Mouse (Mus musculus) hindbrain, embryonic 15.5 days (tissue): ENCODE data around the gene Sh2d7. TPM values are rescaled to one million over a fixed set of nuclear protein-coding genes. Genes with fewer than 3 reads are reported as not detected.
A peak's percentile ranks its signal among the peaks of the same experiment; 100 is the strongest.
"Not testable (repeated sequence)": the region's sequence is repeated elsewhere in the genome, so short reads cannot be mapped to it uniquely, and the experiment has no call there.

Experiments
- ATAC-seq: fragments of 200-750 bp; cut with Nextera tagmentation; 2 replicates; pipeline ENCODE4 v1.8.0; 2017; ENCODE audit warnings: low read depth, moderate number of reproducible peaks, moderate TSS enrichment; ENCODE audit not compliant: low FRiP score
- H3K27ac ChIP-seq: fragments of 300-500 bp; sonication (generic); replicated peaks from 2 replicates; pipeline ENCODE4 v1.5.1; 2015; ENCODE audit warnings: mild to moderate bottlenecking, inconsistent platforms
- H3K27me3 ChIP-seq: fragments of 300-500 bp; sonication (generic); 2 replicates; pipeline ENCODE4 v1.6.1; 2015; ENCODE audit warnings: control low read depth, inconsistent platforms
- H3K36me3 ChIP-seq: fragments of 300-500 bp; sonication (generic); 2 replicates; pipeline ENCODE4 v1.6.1; 2015; ENCODE audit warnings: control low read depth, inconsistent platforms
- H3K4me1 ChIP-seq: fragments of 300-500 bp; sonication (generic); replicated peaks from 2 replicates; pipeline ENCODE4 v1.6.1; 2015; ENCODE audit warnings: control low read depth, inconsistent platforms
- H3K4me2 ChIP-seq: fragments of 300-500 bp; sonication (generic); 2 replicates; pipeline ENCODE4 v1.6.1; 2015; ENCODE audit warnings: moderate library complexity, mild to moderate bottlenecking, inconsistent platforms
- H3K4me3 ChIP-seq: fragments of 300-500 bp; sonication (generic); 2 replicates; pipeline ENCODE4 v1.5.1; 2015; ENCODE audit warnings: mild to moderate bottlenecking, inconsistent platforms
- H3K9ac ChIP-seq: fragments of 300-500 bp; sonication (generic); 2 replicates; pipeline ENCODE4 v1.6.1; 2015; ENCODE audit warnings: inconsistent platforms
- H3K9me3 ChIP-seq: fragments of 300-500 bp; sonication (generic); 2 replicates; pipeline ENCODE4 v1.6.1; 2016; ENCODE audit warnings: control low read depth, inconsistent platforms
- WGBS: fragments of 180-500 bp; shearing (Covaris S2); methylation state at CpG from one replicate; pipeline ENCODE4 v1.1.7; 2015; 5-methylcytosine and 5-hydroxymethylcytosine counted together
- polyA plus RNA-seq: library from polyadenylated mRNA; unstranded; fragments of >200 nt; fragmentation: Nextera tagmentation; extraction: Ambion mirVana; gene quantifications from 2 replicates; pipeline ENCODE4 v1.2.1, GENCODE M21; 2015

The Sh2d7 gene
- polyA plus RNA-seq, 1 experiment from 2014 or later, result not detected

GRCm38 (mm10) chr9:54585839-54586198 is 47.0 kb downstream of the Sh2d7 start:
- Histone ChIP-seq H3K4me3 (peak overlapping the region; percentile 99), H3K36me3 (peaks cover 3% of the 10 kb centered on the region; the same call in 1 of the 2 replicates), H3K4me2 (peak overlapping the region; percentile 81), H3K27me3 (no peaks in the 10 kb centered on the region), H3K27ac (peak overlapping the region; percentile 65), H3K4me1 (peaks cover 19% of the 10 kb centered on the region), H3K9ac (peak overlapping the region; percentile 7; the same call in 1 of the 2 replicates), H3K9me3 (no peaks in the 10 kb centered on the region)
- WGBS, result 34% methylated on average over 5 of the region's 5 CpGs
- peak; percentile 62 for ATAC-seq

DNA sequence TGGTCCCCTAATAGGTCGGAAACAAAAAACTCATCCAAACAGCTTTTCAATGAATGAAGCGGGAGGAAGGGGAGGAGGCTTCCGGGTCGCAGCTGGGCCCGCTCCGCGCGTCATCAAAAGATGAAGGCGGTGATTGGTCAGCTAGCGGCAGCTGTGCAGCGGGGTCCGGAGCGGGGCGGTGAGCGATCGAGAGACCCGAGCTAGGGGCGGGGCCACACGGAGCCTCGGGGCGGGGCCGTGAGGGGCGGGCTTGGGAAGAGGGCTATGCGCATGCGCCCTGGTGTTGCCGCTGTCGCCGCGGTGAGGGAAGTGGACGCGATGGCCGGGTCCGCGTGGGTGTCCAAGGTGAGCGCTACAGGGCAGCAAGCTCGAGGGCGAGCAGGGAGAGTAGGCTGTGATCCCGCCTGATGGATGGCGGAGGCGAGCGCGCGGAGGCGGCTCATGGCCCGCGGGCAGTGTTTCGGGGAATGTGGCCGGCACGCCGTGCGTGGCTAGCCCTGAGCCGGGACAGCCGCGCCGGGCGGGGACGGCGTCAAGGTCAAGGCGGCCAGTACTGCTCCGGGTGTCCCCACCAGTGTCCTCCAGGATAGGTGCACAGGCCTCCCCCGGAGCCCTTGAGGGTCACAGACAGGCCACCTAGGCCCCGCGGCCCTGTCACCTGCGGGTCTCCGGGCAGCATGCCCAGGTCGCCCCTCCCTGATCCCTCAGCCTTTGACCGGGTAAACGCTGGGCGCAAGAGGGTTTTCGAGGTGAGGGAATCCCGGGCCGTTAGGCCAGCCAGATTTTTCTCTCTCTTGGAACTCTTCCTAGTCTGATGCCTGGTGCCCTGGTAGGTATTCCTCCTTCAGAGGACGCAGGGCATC is 47.6 kb downstream of the Sh2d7 start, which contains the start of gene Idh3a:
Gene Idh3a, plus strand, starts transcription at position 136 of the 863 bp plus-strand sequence.
- peak; percentile 99 for ATAC-seq
- WGBS, result under 1% methylated on average over 73 of the region's 73 CpGs
- peak within 1 kb of the TSS; percentile 81 for H3K4me2 ChIP-seq
- no peaks in the 10 kb centered on the region for H3K9me3 ChIP-seq
- no peaks in the 10 kb centered on the region for H3K27me3 ChIP-seq
- H3K4me1 ChIP-seq, result peaks cover 19% of the 10 kb centered on the region
- peak within 1 kb of the TSS; percentile 65 for H3K27ac ChIP-seq
- H3K9ac ChIP-seq, result peak within 1 kb of the TSS; percentile 82
- peaks cover 6% of the 10 kb centered on the region; the same call in 1 of the 2 replicates for H3K36me3 ChIP-seq
- H3K4me3 ChIP-seq, result peak within 1 kb of the TSS; percentile 99

DNA sequence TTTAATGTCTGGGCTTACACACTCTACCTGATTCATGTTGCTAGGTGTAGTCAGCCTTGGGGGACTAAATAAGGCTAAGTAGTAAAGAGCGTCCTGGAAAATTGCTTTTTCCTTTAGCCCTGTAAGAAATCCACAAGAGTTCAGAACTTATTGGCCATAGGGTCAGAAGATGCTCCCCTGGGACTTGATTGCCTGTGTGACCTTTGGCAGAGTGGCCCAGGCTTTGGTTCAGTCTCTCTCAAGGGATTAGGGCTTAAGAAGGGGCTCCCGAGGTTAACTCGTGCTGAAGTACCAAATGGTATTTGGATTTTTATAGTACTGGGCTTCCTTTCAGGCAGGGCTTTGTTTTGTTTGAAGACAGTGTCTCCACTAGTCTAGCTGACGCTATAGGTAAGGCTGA is 49.1 kb downstream of the Sh2d7 start:
- no peak for ATAC-seq
- Histone ChIP-seq H3K4me3 (peak overlapping the region; percentile 99), H3K27ac (no peak overlapping the region), H3K9me3 (no peaks in the 10 kb centered on the region), H3K9ac (0 out of 2 replicates have a peak overlapping the region, but pooled peaks have one; percentile 82), H3K4me2 (peak overlapping the region; percentile 81), H3K4me1 (peaks cover 19% of the 10 kb centered on the region), H3K27me3 (no peaks in the 10 kb centered on the region), H3K36me3 (peaks cover 20% of the 10 kb centered on the region)
- WGBS, result 82% methylated on average over 4 of the region's 4 CpGs

- WGBS, result 77% methylated on average over 4 of the region's 4 CpGs
- not testable (repeated sequence) for H3K27ac ChIP-seq, H3K9me3 ChIP-seq, ATAC-seq, H3K4me1 ChIP-seq, H3K4me2 ChIP-seq, H3K9ac ChIP-seq, H3K27me3 ChIP-seq, H3K4me3 ChIP-seq
- peaks cover 63% of the 10 kb centered on the region for H3K36me3 ChIP-seq
Measured at GRCm38 (mm10) chr9:54593652-54594051, 54.9 kb downstream of the Sh2d7 start.

Other genes with a start within 250 kb of the Sh2d7 start
- gene Dmxl2, start 37.4 kb upstream of the Sh2d7 start, polyA plus RNA-seq, result 56.0 and 59.9 TPM in 2 replicates
- 61.6 and 62.3 TPM in 2 replicates for gene Cib2, start 21.2 kb downstream of the Sh2d7 start, polyA plus RNA-seq
- 159 and 160 TPM in 2 replicates for gene Idh3a, start 47.4 kb downstream of the Sh2d7 start, polyA plus RNA-seq
- gene Acsbg1, start 122.9 kb downstream of the Sh2d7 start, polyA plus RNA-seq, result 35.3 and 35.7 TPM in 2 replicates
- 7.5 and 7.6 TPM in 2 replicates for gene Dnaja4, start 159.9 kb downstream of the Sh2d7 start, polyA plus RNA-seq
- 88.8 and 94.1 TPM in 2 replicates for gene Wdr61, start 195.5 kb downstream of the Sh2d7 start, polyA plus RNA-seq
- gene Crabp1, start 225.8 kb downstream of the Sh2d7 start, polyA plus RNA-seq, result 224 and 240 TPM in 2 replicates